Mouse (Mus musculus): ENCODE measurements around the gene Cadm3. TPM values are rescaled to one million over a fixed set of nuclear protein-coding genes. Genes with fewer than 3 reads are reported as not detected.

Gene Cadm3
- 29.8 and 30.7 TPM in 2 replicates for polyA plus RNA-seq (2014; fragmentation: Nextera tagmentation; extraction: Ambion mirVana)

DNA sequence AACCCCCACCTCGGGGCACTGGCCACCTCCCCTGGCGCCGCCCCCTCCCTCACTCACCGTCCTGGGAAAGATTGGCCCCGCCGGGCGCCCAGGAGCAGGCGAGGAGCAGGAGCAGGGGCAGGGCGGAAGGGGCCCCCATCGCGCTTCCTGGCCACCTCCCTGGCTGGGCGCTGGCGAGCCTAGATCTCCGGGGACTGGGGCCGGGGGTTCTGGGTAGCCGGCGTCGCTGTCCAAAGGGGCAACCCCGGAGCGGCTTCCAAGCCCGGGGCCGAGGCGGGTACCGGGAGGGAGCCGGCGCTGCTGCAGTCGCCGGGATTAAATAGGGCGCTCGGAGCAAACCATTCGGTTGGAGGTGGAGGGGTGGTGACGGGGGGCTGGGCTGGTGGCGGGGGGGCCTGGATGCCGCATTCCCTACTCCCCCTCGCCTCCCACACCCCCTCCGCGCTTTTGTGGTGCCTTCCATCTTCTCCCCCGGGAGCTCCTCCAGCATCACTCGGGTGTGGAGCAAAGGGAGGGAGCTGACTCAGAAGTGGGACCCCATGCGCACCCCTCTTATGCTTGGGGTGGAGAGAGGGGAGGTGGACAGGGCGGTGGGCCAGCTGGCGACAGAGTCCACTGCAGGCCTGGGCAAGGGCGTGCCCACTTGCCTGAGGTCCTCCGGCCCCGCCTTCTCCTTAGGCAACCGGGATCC, at the start of gene Cadm3:
TSS of gene Cadm3 (minus strand) at position 340 of the 691 bp plus-strand sequence.
- Histone ChIP-seq H3K36me3 (ENCODE audit: control insufficient read depth, insufficient read depth, low read length) (no peaks in the 10 kb centered on the region), H3K27ac (ENCODE audit: low read depth, low read length) (peak within 1 kb of the TSS; percentile 71), H3K4me3 (ENCODE audit: low read depth, low read length) (peak within 1 kb of the TSS; percentile 83), H3K4me2 (replicated peaks; ENCODE audit: low read depth, low read length) (peak within 1 kb of the TSS; percentile 84), H3K27me3 (ENCODE audit: control insufficient read depth, insufficient read depth, low read length) (0 out of 2 replicates have a peak, but pooled peaks cover 4% of the 10 kb centered on the region), H3K4me1 (replicated peaks; ENCODE audit: control insufficient read depth, insufficient read depth, low read length) (no peaks in the 10 kb centered on the region; the same call in 1 of the 2 replicates), H3K9ac (ENCODE audit: low read depth, low read length) (peak within 1 kb of the TSS; percentile 89), H3K9me3 (ENCODE audit: control insufficient read depth, low read length) (no peaks in the 10 kb centered on the region)
- ATAC-seq (ENCODE audit: low FRiP score) (peak; percentile 92), DNase-seq (ENCODE audit: low spot score) (peak; percentile 81)
- WGBS, result 0% methylated on average over 36 of the region's 46 CpGs

DNA sequence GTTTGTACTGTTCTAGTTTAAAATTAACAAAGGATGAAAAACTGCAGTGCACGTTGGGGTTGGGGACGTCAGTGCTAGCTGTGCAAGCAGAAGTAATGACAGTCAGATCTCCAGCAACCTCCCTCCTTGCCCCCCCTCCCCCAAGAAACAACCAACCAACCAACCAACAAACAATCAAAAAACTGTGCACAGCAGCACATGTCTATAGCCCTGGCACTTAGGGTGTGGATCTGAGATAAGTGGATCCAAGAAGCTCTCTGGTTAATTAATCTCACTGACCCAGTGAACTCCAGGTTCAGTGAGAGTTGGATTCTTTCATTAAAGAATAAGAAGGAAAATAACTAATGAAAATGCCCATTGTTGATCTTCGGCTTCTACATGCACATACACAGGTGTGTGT, 47.1 kb upstream of the Cadm3 start:
- no peak overlapping the region for H3K4me3 ChIP-seq (ENCODE audit: low read depth, low read length)
- no peak for ATAC-seq (ENCODE audit: low FRiP score)
- no peak for DNase-seq (ENCODE audit: low spot score)
- no peak overlapping the region for H3K27ac ChIP-seq (ENCODE audit: low read depth, low read length)
- no peaks in the 10 kb centered on the region for H3K27me3 ChIP-seq (ENCODE audit: control insufficient read depth, insufficient read depth, low read length)
- H3K4me1 ChIP-seq (replicated peaks; ENCODE audit: control insufficient read depth, insufficient read depth, low read length), result no peaks in the 10 kb centered on the region
- H3K36me3 ChIP-seq (ENCODE audit: control insufficient read depth, insufficient read depth, low read length), result no peaks in the 10 kb centered on the region
- H3K9me3 ChIP-seq (ENCODE audit: control insufficient read depth, low read length), result no peaks in the 10 kb centered on the region
- no peak overlapping the region for H3K9ac ChIP-seq (ENCODE audit: low read depth, low read length)
- WGBS, result 67% methylated on average over 3 of the region's 3 CpGs
- no peak overlapping the region for H3K4me2 ChIP-seq (replicated peaks; ENCODE audit: low read depth, low read length)

DNA sequence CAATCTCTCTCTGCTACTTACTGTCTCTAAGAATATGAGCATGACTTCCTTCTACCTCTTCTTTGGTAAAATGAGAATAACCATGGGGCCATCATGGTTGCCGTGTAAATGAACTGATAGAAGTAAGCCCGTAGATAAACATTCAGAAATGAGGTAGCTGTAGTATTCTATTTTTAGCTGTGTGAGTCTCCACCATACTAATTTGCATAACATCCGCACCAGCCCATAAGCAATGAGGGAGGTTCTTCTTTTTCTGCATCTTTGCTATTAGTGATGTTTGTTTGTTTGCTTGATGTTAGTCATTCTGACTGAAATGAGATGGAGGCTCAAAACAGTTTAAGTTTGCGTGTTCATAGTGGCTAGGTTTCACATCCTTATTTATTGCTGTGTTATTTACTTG, 44.4 kb upstream of the Cadm3 start:
- 94% methylated on average over 4 of the region's 4 CpGs for WGBS

DNA sequence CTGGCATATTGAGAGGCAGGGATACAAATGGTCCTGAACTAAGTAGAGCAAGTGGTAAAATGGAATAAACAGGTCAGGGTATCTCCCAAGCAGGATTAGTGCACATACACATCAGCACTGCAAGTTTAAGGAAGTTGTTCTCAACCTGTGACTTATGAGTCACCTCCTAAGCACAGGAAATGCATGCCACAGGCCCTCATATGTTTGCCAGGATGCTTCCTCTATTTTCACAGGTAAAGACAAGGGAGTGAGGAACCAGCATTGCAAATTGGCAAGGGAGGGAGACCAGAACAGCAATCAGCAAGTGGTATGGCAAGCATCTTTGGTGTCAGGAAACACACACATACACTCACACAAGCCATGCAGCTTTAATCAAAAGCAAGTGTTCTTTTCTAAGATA, 41.6 kb upstream of the Cadm3 start:
- DNase-seq (ENCODE audit: low spot score), result no peak
- H3K4me2 ChIP-seq (replicated peaks; ENCODE audit: low read depth, low read length), result no peak overlapping the region
- H3K9ac ChIP-seq (ENCODE audit: low read depth, low read length), result no peak overlapping the region
- no peaks in the 10 kb centered on the region for H3K4me1 ChIP-seq (replicated peaks; ENCODE audit: control insufficient read depth, insufficient read depth, low read length)
- no peak overlapping the region for H3K4me3 ChIP-seq (ENCODE audit: low read depth, low read length)
- no peak overlapping the region for H3K27ac ChIP-seq (ENCODE audit: low read depth, low read length)
- no peaks in the 10 kb centered on the region for H3K9me3 ChIP-seq (ENCODE audit: control insufficient read depth, low read length)
- ATAC-seq (ENCODE audit: low FRiP score), result no peak
- H3K27me3 ChIP-seq (ENCODE audit: control insufficient read depth, insufficient read depth, low read length), result no peaks in the 10 kb centered on the region
- H3K36me3 ChIP-seq (ENCODE audit: control insufficient read depth, insufficient read depth, low read length), result no peaks in the 10 kb centered on the region

More for the DNA sequence above, 44.4 kb upstream of the Cadm3 start:
- no peaks in the 10 kb centered on the region for H3K4me1 ChIP-seq (replicated peaks; ENCODE audit: control insufficient read depth, insufficient read depth, low read length)
- H3K27ac ChIP-seq (ENCODE audit: low read depth, low read length), result no peak overlapping the region
- H3K4me2 ChIP-seq (replicated peaks; ENCODE audit: low read depth, low read length), result no peak overlapping the region
- H3K36me3 ChIP-seq (ENCODE audit: control insufficient read depth, insufficient read depth, low read length), result no peaks in the 10 kb centered on the region
- H3K27me3 ChIP-seq (ENCODE audit: control insufficient read depth, insufficient read depth, low read length), result no peaks in the 10 kb centered on the region
- no peak overlapping the region for H3K4me3 ChIP-seq (ENCODE audit: low read depth, low read length)
- no peak for DNase-seq (ENCODE audit: low spot score)
- H3K9me3 ChIP-seq (ENCODE audit: control insufficient read depth, low read length), result no peaks in the 10 kb centered on the region
- ATAC-seq (ENCODE audit: low FRiP score), result no peak
- H3K9ac ChIP-seq (ENCODE audit: low read depth, low read length), result no peak overlapping the region

DNA sequence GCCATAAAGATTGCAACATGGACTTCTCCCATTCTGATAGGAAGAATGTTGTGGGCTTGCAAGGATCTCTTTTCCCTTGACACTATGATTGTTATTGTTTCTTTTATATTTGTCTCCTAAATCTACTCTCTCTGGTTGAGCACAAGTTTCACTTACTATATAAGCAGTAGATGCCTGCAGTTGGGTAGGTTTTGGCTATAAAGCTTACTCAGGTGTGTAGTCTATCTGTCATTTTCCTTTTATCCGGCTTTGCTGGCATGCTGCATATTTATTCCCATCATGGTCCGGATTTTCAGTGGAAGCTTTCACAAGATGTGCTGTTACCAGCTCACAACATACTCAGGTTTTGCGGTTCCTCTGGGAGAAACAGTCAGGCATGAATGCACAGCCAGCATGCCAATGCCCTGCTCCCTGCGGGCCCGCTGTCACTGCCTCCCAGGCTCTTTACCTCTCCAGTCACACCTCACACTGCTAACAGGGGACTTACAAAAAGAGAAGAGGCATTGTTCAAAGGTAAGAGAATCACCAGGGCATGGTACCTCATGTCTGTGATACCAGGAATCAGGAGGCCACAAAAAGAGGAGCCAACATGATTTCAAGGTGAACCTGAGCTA, 37.3 kb upstream of the Cadm3 start:
- Histone ChIP-seq H3K27ac (ENCODE audit: low read depth, low read length) (no peak overlapping the region), H3K36me3 (ENCODE audit: control insufficient read depth, insufficient read depth, low read length) (no peaks in the 10 kb centered on the region), H3K4me2 (replicated peaks; ENCODE audit: low read depth, low read length) (no peak overlapping the region), H3K9ac (ENCODE audit: low read depth, low read length) (no peak overlapping the region), H3K4me3 (ENCODE audit: low read depth, low read length) (no peak overlapping the region), H3K27me3 (ENCODE audit: control insufficient read depth, insufficient read depth, low read length) (no peaks in the 10 kb centered on the region), H3K9me3 (ENCODE audit: control insufficient read depth, low read length) (no peaks in the 10 kb centered on the region), H3K4me1 (replicated peaks; ENCODE audit: control insufficient read depth, insufficient read depth, low read length) (no peaks in the 10 kb centered on the region)
- ATAC-seq (ENCODE audit: low FRiP score) (no peak), DNase-seq (ENCODE audit: low spot score) (no peak)
- WGBS, result 83% methylated on average over 5 of the region's 5 CpGs

DNA sequence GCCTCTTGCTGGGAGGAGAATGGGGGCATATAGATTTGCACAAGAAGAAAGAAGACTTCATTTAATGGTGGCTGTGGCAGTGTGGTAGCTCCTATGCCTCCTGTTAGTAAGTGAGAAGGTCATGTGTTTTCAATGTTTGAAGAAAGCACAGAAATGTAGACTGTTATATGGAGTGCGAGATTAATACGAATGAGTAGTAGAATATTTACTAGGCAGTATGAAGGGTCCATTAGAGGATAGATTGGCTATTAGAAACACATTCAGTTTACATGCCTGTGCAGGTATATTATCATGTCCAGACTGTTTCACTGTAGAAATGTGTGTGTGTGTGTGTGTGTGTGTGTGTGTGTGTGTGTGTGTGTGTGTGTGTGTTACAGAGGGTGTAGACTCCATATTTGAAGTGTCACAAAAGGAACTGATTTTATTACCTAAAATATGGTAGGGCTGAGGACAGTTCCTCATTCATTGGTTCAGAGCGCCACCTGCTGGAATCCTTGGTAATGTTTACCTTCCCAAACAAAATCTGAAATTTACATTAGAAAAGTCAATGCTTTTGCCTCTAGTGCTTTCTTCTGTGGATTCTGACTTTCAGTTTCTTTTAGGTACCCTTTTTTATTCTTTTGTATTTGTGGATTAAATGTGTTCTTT, 31.0 kb upstream of the Cadm3 start:
- no peaks in the 10 kb centered on the region for H3K9me3 ChIP-seq (ENCODE audit: control insufficient read depth, low read length)
- no peak overlapping the region for H3K9ac ChIP-seq (ENCODE audit: low read depth, low read length)
- H3K4me3 ChIP-seq (ENCODE audit: low read depth, low read length), result no peak overlapping the region
- no peak overlapping the region for H3K4me2 ChIP-seq (replicated peaks; ENCODE audit: low read depth, low read length)
- H3K27ac ChIP-seq (ENCODE audit: low read depth, low read length), result no peak overlapping the region
- DNase-seq (ENCODE audit: low spot score), result peak; percentile 88
- no peaks in the 10 kb centered on the region for H3K27me3 ChIP-seq (ENCODE audit: control insufficient read depth, insufficient read depth, low read length)
- 33% methylated on average over 3 of the region's 3 CpGs for WGBS
- H3K4me1 ChIP-seq (replicated peaks; ENCODE audit: control insufficient read depth, insufficient read depth, low read length), result no peaks in the 10 kb centered on the region
- H3K36me3 ChIP-seq (ENCODE audit: control insufficient read depth, insufficient read depth, low read length), result no peaks in the 10 kb centered on the region
- ATAC-seq (ENCODE audit: low FRiP score), result peak; percentile 76

DNA sequence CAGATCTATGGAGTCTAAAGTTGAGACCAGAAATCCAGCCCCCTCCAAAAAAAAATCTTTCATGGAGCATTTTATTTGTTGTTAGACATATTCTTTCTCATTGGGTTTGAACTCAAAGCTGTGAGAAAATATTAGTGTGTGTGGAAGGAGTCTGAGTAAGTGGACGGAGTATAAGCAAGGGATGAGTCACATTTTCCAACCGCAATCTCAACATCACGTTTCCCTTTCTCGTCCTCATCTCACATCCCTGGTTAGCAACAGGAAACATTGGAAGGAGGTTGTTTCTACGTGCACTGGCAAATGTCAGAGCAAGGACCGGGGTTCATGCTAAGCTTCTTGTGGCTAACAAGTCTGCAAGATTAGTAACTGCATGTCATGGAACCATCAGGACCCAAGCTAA, 24.3 kb upstream of the Cadm3 start:
- Histone ChIP-seq H3K4me1 (replicated peaks; ENCODE audit: control insufficient read depth, insufficient read depth, low read length) (no peaks in the 10 kb centered on the region), H3K9ac (ENCODE audit: low read depth, low read length) (no peak overlapping the region), H3K4me3 (ENCODE audit: low read depth, low read length) (no peak overlapping the region), H3K27me3 (ENCODE audit: control insufficient read depth, insufficient read depth, low read length) (no peaks in the 10 kb centered on the region), H3K4me2 (replicated peaks; ENCODE audit: low read depth, low read length) (no peak overlapping the region), H3K36me3 (ENCODE audit: control insufficient read depth, insufficient read depth, low read length) (no peaks in the 10 kb centered on the region), H3K27ac (ENCODE audit: low read depth, low read length) (no peak overlapping the region), H3K9me3 (ENCODE audit: control insufficient read depth, low read length) (no peaks in the 10 kb centered on the region)
- DNase-seq (ENCODE audit: low spot score), result no peak
- WGBS, result 91% methylated on average over 6 of the region's 6 CpGs
- ATAC-seq (ENCODE audit: low FRiP score), result no peak

DNA sequence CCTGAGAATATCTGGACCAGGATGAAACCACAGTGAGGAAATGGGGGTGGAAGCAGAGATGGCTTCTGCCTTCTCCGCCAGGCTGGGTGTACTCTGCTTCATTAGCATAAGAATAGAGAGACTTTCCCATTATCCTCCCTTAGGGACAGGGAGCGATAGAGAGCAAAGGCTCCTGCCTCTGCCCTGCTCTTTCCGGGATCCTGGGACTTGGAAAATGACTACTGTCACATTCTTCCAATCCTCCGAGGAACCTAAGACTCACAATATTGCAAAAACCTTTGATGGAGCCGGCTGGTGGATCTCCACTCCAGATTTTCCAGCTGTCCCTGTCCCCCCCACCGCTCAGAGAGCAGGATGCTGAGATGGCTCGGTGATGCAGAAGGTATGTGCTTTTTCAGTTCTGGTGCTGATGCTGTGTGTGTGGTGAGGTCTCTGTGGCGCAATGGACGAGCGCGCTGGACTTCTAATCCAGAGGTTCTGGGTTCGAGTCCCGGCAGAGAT, 22.5 kb upstream of the Cadm3 start:
- no peaks in the 10 kb centered on the region for H3K27me3 ChIP-seq (ENCODE audit: control insufficient read depth, insufficient read depth, low read length)
- 3% methylated on average over 13 of the region's 13 CpGs for WGBS
- no peaks in the 10 kb centered on the region for H3K36me3 ChIP-seq (ENCODE audit: control insufficient read depth, insufficient read depth, low read length)
- no peaks in the 10 kb centered on the region for H3K4me1 ChIP-seq (replicated peaks; ENCODE audit: control insufficient read depth, insufficient read depth, low read length)
- H3K27ac ChIP-seq (ENCODE audit: low read depth, low read length), result peak overlapping the region; percentile 61
- ATAC-seq (ENCODE audit: low FRiP score) (peak; percentile 96), DNase-seq (ENCODE audit: low spot score) (peak; percentile 77)
- H3K9me3 ChIP-seq (ENCODE audit: control insufficient read depth, low read length), result no peaks in the 10 kb centered on the region
- peak overlapping the region; percentile 21 for H3K4me2 ChIP-seq (replicated peaks; ENCODE audit: low read depth, low read length)
- H3K9ac ChIP-seq (ENCODE audit: low read depth, low read length), result 0 out of 2 replicates have a peak overlapping the region, but pooled peaks have one; percentile 12
- H3K4me3 ChIP-seq (ENCODE audit: low read depth, low read length), result peak overlapping the region; percentile 16
